Mouse (Mus musculus): ENCODE results near the gene Zfp607a.
"Not testable (repeated sequence)": the region's sequence is repeated elsewhere in the genome, so short reads cannot be mapped to it uniquely, and the experiment has no call there.

The Zfp607a gene

GRCm38 (mm10) chr7:27857227-27857626 is at the start of gene Zfp607a:
Gene Zfp607a, plus strand, starts transcription at chr7:27857527.
- DNase-seq (ENCODE audit: low spot score) = no peak

GRCm38 (mm10) chr7:27818526-27819110 is 38.7 kb upstream of the Zfp607a start:
- DNase-seq (ENCODE audit: low spot score) = no peak

GRCm38 (mm10) chr7:27822611-27823010 is 34.7 kb upstream of the Zfp607a start:
- no peak for DNase-seq (ENCODE audit: low spot score)

- no peak for DNase-seq (ENCODE audit: low spot score)
These were observed 23.2 kb upstream of the Zfp607a start for GRCm38 (mm10) chr7:27834131-27834530.

- DNase-seq (ENCODE audit: low spot score) = no peak
These were observed 19.4 kb upstream of the Zfp607a start for GRCm38 (mm10) chr7:27837896-27838295.

GRCm38 (mm10) chr7:27838323-27839249 is 18.7 kb upstream of the Zfp607a start, which contains the start of gene Zfp59:
Gene Zfp59, plus strand, starts transcription at chr7:27838607.
- peak; percentile 91 for DNase-seq (ENCODE audit: low spot score)

GRCm38 (mm10) chr7:27839596-27839995 is 17.7 kb upstream of the Zfp607a start:
- no peak for DNase-seq (ENCODE audit: low spot score)

GRCm38 (mm10) chr7:27840104-27840503 is 17.2 kb upstream of the Zfp607a start:
- no peak for DNase-seq (ENCODE audit: low spot score)

- DNase-seq (ENCODE audit: low spot score) = peak; percentile 7
These were observed 2.2 kb downstream of the Zfp607a start for GRCm38 (mm10) chr7:27859301-27860251.

GRCm38 (mm10) chr7:27860396-27861235 is 3.3 kb downstream of the Zfp607a start:
- peak; percentile 66 for DNase-seq (ENCODE audit: low spot score)

- DNase-seq (ENCODE audit: low spot score) = not testable (repeated sequence)
These were observed 5.3 kb downstream of the Zfp607a start for GRCm38 (mm10) chr7:27862578-27862977.

GRCm38 (mm10) chr7:27881721-27882120 is 24.4 kb downstream of the Zfp607a start:
- DNase-seq (ENCODE audit: low spot score) = no peak

- DNase-seq (ENCODE audit: low spot score) = no peak
These were observed 43.3 kb downstream of the Zfp607a start for GRCm38 (mm10) chr7:27900601-27901000.

- no peak for DNase-seq (ENCODE audit: low spot score)
These were observed 47.9 kb downstream of the Zfp607a start for GRCm38 (mm10) chr7:27905061-27905848.

GRCm38 (mm10) chr7:27910952-27911351 is 53.6 kb downstream of the Zfp607a start:
- not testable (repeated sequence) for DNase-seq (ENCODE audit: low spot score)

- not testable (repeated sequence) for DNase-seq (ENCODE audit: low spot score)
These were observed 69.7 kb downstream of the Zfp607a start for GRCm38 (mm10) chr7:27927041-27927440.

- peak; percentile 71 for DNase-seq (ENCODE audit: low spot score)
These were observed 71.7 kb downstream of the Zfp607a start, which contains the start of gene Zfp974 for GRCm38 (mm10) chr7:27928818-27929695. Gene Zfp974, minus strand, starts transcription at chr7:27929460.
